Mouse (Mus musculus): ENCODE measurements around the gene Dvl3. TPM values are rescaled to one million over a fixed set of nuclear protein-coding genes. Genes with fewer than 3 reads are reported as not detected.

The Dvl3 gene
- polyA plus RNA-seq, 1 experiment from 2014 or later, result 42.8 TPM

- H3K27ac ChIP-seq (ENCODE audit: low read depth, low read length), result no peak overlapping the region
- WGBS, result 86% methylated on average over 2 of the region's 2 CpGs
- H3K9ac ChIP-seq (ENCODE audit: low read length), result no peak overlapping the region
- ATAC-seq (replicated peaks; ENCODE audit: low FRiP score) (no peak), DNase-seq (ENCODE audit: low spot score) (no peak)
- no peak overlapping the region for H3K4me2 ChIP-seq (ENCODE audit: low read depth, low read length, severe bottlenecking)
- H3K4me1 ChIP-seq (replicated peaks; ENCODE audit: control insufficient read depth, insufficient read depth, low read length), result no peaks in the 10 kb centered on the region
- H3K27me3 ChIP-seq (ENCODE audit: control insufficient read depth, insufficient read depth, low read length), result no peaks in the 10 kb centered on the region
- no peaks in the 10 kb centered on the region for H3K9me3 ChIP-seq (ENCODE audit: control insufficient read depth, low read length)
- no peaks in the 10 kb centered on the region for H3K36me3 ChIP-seq (ENCODE audit: control insufficient read depth, insufficient read depth, low read length)
- no peak overlapping the region for H3K4me3 ChIP-seq (ENCODE audit: low read depth, low read length)
Measured at GRCm38 (mm10) chr16:20489233-20489632, 27.5 kb upstream of the Dvl3 start.

GRCm38 (mm10) chr16:20490581-20490980, 26.2 kb upstream of the Dvl3 start:
- no peak for DNase-seq (ENCODE audit: low spot score)
- no peaks in the 10 kb centered on the region for H3K9me3 ChIP-seq (ENCODE audit: control insufficient read depth, low read length)
- no peak overlapping the region for H3K4me2 ChIP-seq (ENCODE audit: low read depth, low read length, severe bottlenecking)
- no peak overlapping the region for H3K4me3 ChIP-seq (ENCODE audit: low read depth, low read length)
- H3K4me1 ChIP-seq (replicated peaks; ENCODE audit: control insufficient read depth, insufficient read depth, low read length), result no peaks in the 10 kb centered on the region
- H3K9ac ChIP-seq (ENCODE audit: low read length), result no peak overlapping the region
- H3K27ac ChIP-seq (ENCODE audit: low read depth, low read length), result no peak overlapping the region
- H3K27me3 ChIP-seq (ENCODE audit: control insufficient read depth, insufficient read depth, low read length), result no peaks in the 10 kb centered on the region
- H3K36me3 ChIP-seq (ENCODE audit: control insufficient read depth, insufficient read depth, low read length), result no peaks in the 10 kb centered on the region
- no peak for ATAC-seq (replicated peaks; ENCODE audit: low FRiP score)
- WGBS, result 51% methylated on average over 2 of the region's 2 CpGs

- Histone ChIP-seq H3K36me3 (ENCODE audit: control insufficient read depth, insufficient read depth, low read length) (no peaks in the 10 kb centered on the region), H3K4me2 (ENCODE audit: low read depth, low read length, severe bottlenecking) (no peak overlapping the region), H3K27ac (ENCODE audit: low read depth, low read length) (no peak overlapping the region), H3K4me1 (replicated peaks; ENCODE audit: control insufficient read depth, insufficient read depth, low read length) (no peaks in the 10 kb centered on the region), H3K4me3 (ENCODE audit: low read depth, low read length) (no peak overlapping the region), H3K9ac (ENCODE audit: low read length) (no peak overlapping the region), H3K9me3 (ENCODE audit: control insufficient read depth, low read length) (no peaks in the 10 kb centered on the region), H3K27me3 (ENCODE audit: control insufficient read depth, insufficient read depth, low read length) (no peaks in the 10 kb centered on the region)
- ATAC-seq (replicated peaks; ENCODE audit: low FRiP score) (no peak), DNase-seq (ENCODE audit: low spot score) (no peak)
- 87% methylated on average over 2 of the region's 2 CpGs for WGBS
Measured at GRCm38 (mm10) chr16:20491301-20491700, 25.5 kb upstream of the Dvl3 start.

- Histone ChIP-seq H3K9ac (ENCODE audit: low read length) (no peak overlapping the region), H3K9me3 (ENCODE audit: control insufficient read depth, low read length) (no peaks in the 10 kb centered on the region), H3K4me1 (replicated peaks; ENCODE audit: control insufficient read depth, insufficient read depth, low read length) (peaks cover 2% of the 10 kb centered on the region; the same call in 1 of the 2 replicates), H3K4me2 (ENCODE audit: low read depth, low read length, severe bottlenecking) (no peak overlapping the region), H3K27ac (ENCODE audit: low read depth, low read length) (no peak overlapping the region), H3K36me3 (ENCODE audit: control insufficient read depth, insufficient read depth, low read length) (no peaks in the 10 kb centered on the region), H3K27me3 (ENCODE audit: control insufficient read depth, insufficient read depth, low read length) (no peaks in the 10 kb centered on the region; the same call in 1 of the 2 replicates), H3K4me3 (ENCODE audit: low read depth, low read length) (no peak overlapping the region)
- ATAC-seq (replicated peaks; ENCODE audit: low FRiP score), result no peak
- WGBS, result 72% methylated on average over 2 of the region's 2 CpGs
- DNase-seq (ENCODE audit: low spot score), result no peak
Measured at GRCm38 (mm10) chr16:20493452-20493851, 23.3 kb upstream of the Dvl3 start.

- peaks cover 2% of the 10 kb centered on the region; the same call in 1 of the 2 replicates for H3K4me1 ChIP-seq (replicated peaks; ENCODE audit: control insufficient read depth, insufficient read depth, low read length)
- DNase-seq (ENCODE audit: low spot score) (peak; percentile 65), ATAC-seq (replicated peaks; ENCODE audit: low FRiP score) (0 out of 2 replicates have a peak, but pooled peaks have one; percentile 22)
- 17% methylated on average over 25 of the region's 25 CpGs for WGBS
- H3K27ac ChIP-seq (ENCODE audit: low read depth, low read length), result no peak overlapping the region
- no peaks in the 10 kb centered on the region for H3K9me3 ChIP-seq (ENCODE audit: control insufficient read depth, low read length)
- peak overlapping the region; percentile 27 for H3K4me3 ChIP-seq (ENCODE audit: low read depth, low read length)
- peaks cover 4% of the 10 kb centered on the region for H3K36me3 ChIP-seq (ENCODE audit: control insufficient read depth, insufficient read depth, low read length)
- peak overlapping the region; percentile 7; the same call in 1 of the 2 replicates for H3K9ac ChIP-seq (ENCODE audit: low read length)
- H3K27me3 ChIP-seq (ENCODE audit: control insufficient read depth, insufficient read depth, low read length), result no peaks in the 10 kb centered on the region; the same call in 1 of the 2 replicates
- peak overlapping the region; percentile 50 for H3K4me2 ChIP-seq (ENCODE audit: low read depth, low read length, severe bottlenecking)
Measured at GRCm38 (mm10) chr16:20496671-20497600, 19.8 kb upstream of the Dvl3 start.

- H3K4me2 ChIP-seq (ENCODE audit: low read depth, low read length, severe bottlenecking), result peak overlapping the region; percentile 77
- no peak overlapping the region for H3K27ac ChIP-seq (ENCODE audit: low read depth, low read length)
- 13% methylated on average over 16 of the region's 16 CpGs for WGBS
- peaks cover 16% of the 10 kb centered on the region for H3K36me3 ChIP-seq (ENCODE audit: control insufficient read depth, insufficient read depth, low read length)
- ATAC-seq (replicated peaks; ENCODE audit: low FRiP score), result peak; percentile 7; the same call in 1 of the 2 replicates
- H3K4me3 ChIP-seq (ENCODE audit: low read depth, low read length), result peak overlapping the region; percentile 92
- H3K27me3 ChIP-seq (ENCODE audit: control insufficient read depth, insufficient read depth, low read length), result no peaks in the 10 kb centered on the region; the same call in 1 of the 2 replicates
- no peaks in the 10 kb centered on the region for H3K9me3 ChIP-seq (ENCODE audit: control insufficient read depth, low read length)
- peak overlapping the region; percentile 95 for H3K9ac ChIP-seq (ENCODE audit: low read length)
- peak; percentile 45 for DNase-seq (ENCODE audit: low spot score)
- H3K4me1 ChIP-seq (replicated peaks; ENCODE audit: control insufficient read depth, insufficient read depth, low read length), result peaks cover 2% of the 10 kb centered on the region; the same call in 1 of the 2 replicates
Measured at GRCm38 (mm10) chr16:20497980-20498676, 18.7 kb upstream of the Dvl3 start.

- H3K4me2 ChIP-seq (ENCODE audit: low read depth, low read length, severe bottlenecking), result peak within 1 kb of the TSS; percentile 77
- no peaks in the 10 kb centered on the region for H3K9me3 ChIP-seq (ENCODE audit: control insufficient read depth, low read length)
- DNase-seq (ENCODE audit: low spot score) (peak; percentile 90), ATAC-seq (replicated peaks; ENCODE audit: low FRiP score) (peak; percentile 95)
- H3K9ac ChIP-seq (ENCODE audit: low read length), result peak within 1 kb of the TSS; percentile 95
- H3K4me3 ChIP-seq (ENCODE audit: low read depth, low read length), result peak within 1 kb of the TSS; percentile 92
- H3K36me3 ChIP-seq (ENCODE audit: control insufficient read depth, insufficient read depth, low read length), result peaks cover 20% of the 10 kb centered on the region
- no peaks in the 10 kb centered on the region; the same call in 1 of the 2 replicates for H3K27me3 ChIP-seq (ENCODE audit: control insufficient read depth, insufficient read depth, low read length)
- peak within 1 kb of the TSS; percentile 62; the same call in 1 of the 2 replicates for H3K27ac ChIP-seq (ENCODE audit: low read depth, low read length)
- under 1% methylated on average over 49 of the region's 49 CpGs for WGBS
- peaks cover 2% of the 10 kb centered on the region; the same call in 1 of the 2 replicates for H3K4me1 ChIP-seq (replicated peaks; ENCODE audit: control insufficient read depth, insufficient read depth, low read length)
Measured at GRCm38 (mm10) chr16:20498677-20499475, 17.9 kb upstream of the Dvl3 start, which contains the start of gene Eif2b5. Eif2b5 (plus strand) TSS chr16:20498817.

GRCm38 (mm10) chr16:20506000-20506399, 10.8 kb upstream of the Dvl3 start:
- no peaks in the 10 kb centered on the region for H3K9me3 ChIP-seq (ENCODE audit: control insufficient read depth, low read length)
- no peak overlapping the region for H3K4me3 ChIP-seq (ENCODE audit: low read depth, low read length)
- peak; percentile 43 for DNase-seq (ENCODE audit: low spot score)
- no peak overlapping the region for H3K9ac ChIP-seq (ENCODE audit: low read length)
- no peak overlapping the region for H3K4me2 ChIP-seq (ENCODE audit: low read depth, low read length, severe bottlenecking)
- H3K4me1 ChIP-seq (replicated peaks; ENCODE audit: control insufficient read depth, insufficient read depth, low read length), result no peaks in the 10 kb centered on the region
- H3K36me3 ChIP-seq (ENCODE audit: control insufficient read depth, insufficient read depth, low read length), result peaks cover 50% of the 10 kb centered on the region
- H3K27ac ChIP-seq (ENCODE audit: low read depth, low read length), result no peak overlapping the region
- WGBS, result 92% methylated on average over 8 of the region's 8 CpGs
- no peak for ATAC-seq (replicated peaks; ENCODE audit: low FRiP score)
- no peaks in the 10 kb centered on the region for H3K27me3 ChIP-seq (ENCODE audit: control insufficient read depth, insufficient read depth, low read length)

Data from forebrain, embryonic 11.5 days (tissue).